Mouse (Mus musculus): ENCODE measurements around the gene Gm45062.

DNA sequence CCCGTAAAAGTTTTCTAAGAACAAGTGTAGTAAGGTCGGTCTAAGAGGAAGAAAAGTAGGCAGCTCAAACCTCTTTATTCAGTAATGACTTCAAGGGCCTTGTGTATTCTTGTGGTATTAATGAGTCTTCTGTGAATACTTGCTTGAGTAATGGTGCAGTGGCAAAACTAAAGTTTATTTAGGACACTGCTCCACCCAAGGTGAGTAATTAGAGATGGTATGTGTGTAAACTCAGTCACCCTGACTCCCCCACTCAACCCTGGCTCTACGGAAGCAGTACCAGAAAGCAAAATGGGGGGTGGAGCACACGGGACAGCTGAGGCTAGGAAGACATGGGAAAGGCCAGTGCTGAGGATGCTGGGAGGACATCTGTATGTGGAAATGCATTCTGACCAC lies 236.6 kb downstream of the Gm45062 start:
- TF ChIP-seq CTCF (IDR thresholded peaks at IDR 0.05; ENCODE audit: insufficient read depth, low read length) (no peak), POLR2A (IDR thresholded peaks at IDR 0.05; ENCODE audit: borderline replicate concordance, extremely low read depth, low read depth, low read length) (no peak)
